Mouse (Mus musculus) C2C12 (cell line): ENCODE data around the gene Dync1li2. TPM values are rescaled to one million over a fixed set of nuclear protein-coding genes. Genes with fewer than 3 reads are reported as not detected.

ENCODE experiments used
- H3K27me3 ChIP-seq: one replicate; pipeline ENCODE4 v1.6.1; 2011; ENCODE audit not compliant: control insufficient read depth, insufficient read depth, insufficient read length
- H3K36me3 ChIP-seq: one replicate; pipeline ENCODE4 v1.6.1; 2011; ENCODE audit not compliant: control insufficient read depth, insufficient read depth
- H3K4me3 ChIP-seq: one replicate; pipeline ENCODE4 v1.5.1; 2011; ENCODE audit warnings: mild to moderate bottlenecking, control low read depth; ENCODE audit not compliant: poor library complexity, insufficient read depth, severe bottlenecking
- H3K79me2 ChIP-seq: one replicate; pipeline ENCODE4 v1.6.1; 2011; ENCODE audit not compliant: control insufficient read depth, insufficient read depth
- H3K79me3 ChIP-seq: one replicate; pipeline ENCODE4 v1.6.1; 2011; ENCODE audit warnings: low read depth, control low read depth
- H3ac ChIP-seq: one replicate; pipeline ENCODE3; 2011; ENCODE audit warnings: low read depth; ENCODE audit not compliant: control insufficient read depth, insufficient read length
- CEBPB ChIP-seq: IDR thresholded peaks from one replicate; pipeline ENCODE4 v1.6.1; 2011; ENCODE audit warnings: low read depth, mild to moderate bottlenecking, control low read depth, moderate library complexity
- CTCF ChIP-seq: IDR thresholded peaks from one replicate; pipeline ENCODE4 v1.5.1; 2011; ENCODE audit not compliant: control insufficient read depth, insufficient read depth, insufficient read length
- FOSL1 ChIP-seq: IDR thresholded peaks from one replicate; pipeline ENCODE4 v1.8.0; 2011; ENCODE audit warnings: mild to moderate bottlenecking, low read length; ENCODE audit not compliant: poor library complexity, insufficient read depth, severe bottlenecking
- MAX ChIP-seq: IDR thresholded peaks from one replicate; pipeline ENCODE4 v1.6.1; 2011; ENCODE audit warnings: mild to moderate bottlenecking, control low read depth
- MYOD1 ChIP-seq: IDR thresholded peaks from one replicate; pipeline ENCODE4 v1.6.1; 2011; ENCODE audit warnings: low read depth; ENCODE audit not compliant: control insufficient read depth, insufficient read length
- MYOG ChIP-seq: IDR thresholded peaks from one replicate; pipeline ENCODE4 v1.6.1; 2011; ENCODE audit not compliant: control insufficient read depth, insufficient read length; ENCODE audit errors: extremely low read depth
- USF1 ChIP-seq: IDR thresholded peaks from one replicate; pipeline ENCODE4 v1.6.1; 2011; ENCODE audit warnings: low read depth, mild to moderate bottlenecking, control low read depth, moderate library complexity
- polyA plus RNA-seq: library from polyadenylated mRNA; unstranded; fragments of >200 nt; fragmentation: generic; extraction: Trizol; gene quantifications from one replicate; pipeline ENCODE4 v1.2.1, GENCODE M21; 2012; ENCODE audit warnings: missing spikeins

Gene Dync1li2
- polyA plus RNA-seq, 1 experiment: 26.8 TPM

DNA sequence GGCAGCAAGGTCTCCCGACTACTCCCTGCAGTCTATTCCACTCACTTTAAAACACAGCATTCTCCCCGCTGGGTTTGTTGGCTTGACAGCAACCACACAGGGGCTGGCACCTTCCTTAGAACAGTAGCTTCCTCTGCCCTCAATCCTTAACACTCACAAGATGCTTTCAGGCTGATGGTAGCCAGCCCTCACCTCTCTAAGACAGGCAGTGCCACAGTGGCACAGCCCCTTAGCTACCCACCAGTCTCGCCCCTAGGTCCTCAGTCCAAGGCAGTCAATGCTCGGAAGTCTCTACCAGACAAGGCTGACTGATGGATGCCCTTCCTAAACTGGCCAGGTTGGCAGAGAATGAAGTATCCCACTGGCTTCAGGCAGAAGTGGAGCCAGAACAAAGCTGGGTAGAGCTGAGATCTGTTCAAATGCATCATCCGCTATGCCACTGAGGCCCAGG lies 61.9 kb downstream of the Dync1li2 start:
- H3ac ChIP-seq: no peak overlapping the region
- H3K79me3 ChIP-seq: peaks cover 29% of the 10 kb centered on the region
- TF ChIP-seq MAX (no peak), CTCF (no peak), CEBPB (no peak)
- H3K79me2 ChIP-seq: peaks cover 98% of the 10 kb centered on the region
- no peak overlapping the region for H3K4me3 ChIP-seq
- no peaks in the 10 kb centered on the region for H3K27me3 ChIP-seq
- no peaks in the 10 kb centered on the region for H3K36me3 ChIP-seq

- no peaks in the 10 kb centered on the region for H3K27me3 ChIP-seq
These were observed 62.6 kb downstream of the Dync1li2 start for GRCm38 (mm10) chr8:104380269-104380668.

GRCm38 (mm10) chr8:104379301-104379836 lies 63.5 kb downstream of the Dync1li2 start:
- TF ChIP-seq MYOD1: no peak
- no peaks in the 10 kb centered on the region for H3K36me3 ChIP-seq
- no peak overlapping the region for H3K4me3 ChIP-seq

More at GRCm38 (mm10) chr8:104380269-104380668, 62.6 kb downstream of the Dync1li2 start:
- Histone ChIP-seq H3ac (no peak overlapping the region), H3K36me3 (no peaks in the 10 kb centered on the region), H3K4me3 (no peak overlapping the region), H3K79me3 (peaks cover 33% of the 10 kb centered on the region), H3K79me2 (peaks cover 98% of the 10 kb centered on the region)
- TF ChIP-seq MYOG (no peak), USF1 (no peak), CEBPB (no peak), MAX (no peak), CTCF (no peak), MYOD1 (no peak), FOSL1 (no peak)

DNA sequence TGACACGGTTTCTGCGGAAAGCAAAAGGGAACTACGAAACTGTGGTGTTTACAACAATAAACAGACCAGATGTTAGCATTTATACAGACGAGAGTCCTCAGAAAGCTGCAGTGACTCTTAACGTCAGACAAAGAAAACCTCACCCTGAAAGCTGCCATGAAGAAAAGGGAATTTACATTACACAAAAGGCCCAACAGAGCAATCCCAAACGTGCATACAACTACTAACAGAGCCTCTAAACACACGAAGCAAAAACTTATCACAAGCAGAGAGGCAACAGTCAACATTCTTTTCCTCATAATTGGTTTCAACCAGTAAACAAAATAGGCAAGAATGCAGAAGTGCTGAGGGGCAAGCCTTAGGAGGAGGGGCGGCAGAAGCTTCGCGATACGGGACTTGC lies 66.2 kb downstream of the Dync1li2 start:
- H3K79me2 ChIP-seq: peaks cover 90% of the 10 kb centered on the region
- no peak overlapping the region for H3K4me3 ChIP-seq
- no peak overlapping the region for H3ac ChIP-seq
- H3K27me3 ChIP-seq: no peaks in the 10 kb centered on the region
- no peak for TF ChIP-seq FOSL1
- no peak for TF ChIP-seq MYOG
- no peak for TF ChIP-seq CTCF
- no peak for TF ChIP-seq CEBPB
- no peak for TF ChIP-seq MYOD1
- no peak for TF ChIP-seq MAX
- no peak for TF ChIP-seq USF1
- H3K36me3 ChIP-seq: no peaks in the 10 kb centered on the region
- H3K79me3 ChIP-seq: peaks cover 35% of the 10 kb centered on the region

More at GRCm38 (mm10) chr8:104379301-104379836, 63.5 kb downstream of the Dync1li2 start:
- H3K27me3 ChIP-seq: no peaks in the 10 kb centered on the region
- H3K79me2 ChIP-seq: peaks cover 96% of the 10 kb centered on the region
- peaks cover 34% of the 10 kb centered on the region for H3K79me3 ChIP-seq
- no peak overlapping the region for H3ac ChIP-seq

- Histone ChIP-seq H3ac (no peak overlapping the region), H3K4me3 (no peak overlapping the region), H3K27me3 (no peaks in the 10 kb centered on the region), H3K79me3 (peaks cover 37% of the 10 kb centered on the region), H3K36me3 (no peaks in the 10 kb centered on the region), H3K79me2 (peaks cover 90% of the 10 kb centered on the region)
- TF ChIP-seq USF1 (no peak), CTCF (no peak), CEBPB (no peak), FOSL1 (no peak), MYOG (no peak), MYOD1 (no peak), MAX (no peak)
These were observed 66.9 kb downstream of the Dync1li2 start for GRCm38 (mm10) chr8:104375959-104376358.
